In genomic region chr11:79056027-79056426, GRCm38 (mm10) we compare ENCODE assay signal across 16 mouse cellular contexts.
DNase-seq lines count a peak whose midpoint lies in the region; ATAC-seq and TF ChIP-seq lines count a peak whose summit lies in the region.
"Had no signal": no experiment of that assay in that cellular context is flagged by ENCODE, and none has a peak within 500 bp of the region (broad histone marks: within the 10 kb centered on the region; RNA-seq: fewer than 3 reads in every experiment).

No protein-coding gene starts in this region.

- no peak for TF ChIP-seq EP300 in CH12.LX (IDR thresholded peaks at IDR 0.05; ENCODE audit: low read length)

- ATAC-seq in embryonic facial prominence, embryonic 14.5 days (ENCODE audit: low read depth) = no peak
- ATAC-seq in kidney, embryonic 16.5 days (ENCODE audit: low FRiP score, low TSS enrichment) = no peak
- ATAC-seq in kidney, postnatal 0 days (replicated peaks; ENCODE audit: low FRiP score, low read depth) = no peak
- ATAC-seq: forebrain, embryonic 16.5 days; midbrain, embryonic 15.5 days had no signal

- H3K4me1 ChIP-seq in embryonic facial prominence, embryonic 14.5 days (ENCODE audit: control insufficient read depth, insufficient read depth, low read length) = peaks cover 26% of the 10 kb centered on the region
- H3K4me1 ChIP-seq in embryonic facial prominence, embryonic 10.5 days = peaks cover 61% of the 10 kb centered on the region
- H3K4me1 ChIP-seq in kidney, embryonic 16.5 days (ENCODE audit: insufficient read depth, low read length) = peaks cover 34% of the 10 kb centered on the region
- peaks cover 55 to 84% of the 10 kb centered on the region in 2 experiments for H3K4me1 ChIP-seq in CH12.LX (ENCODE audit: control insufficient read depth in 1 of 2, insufficient read depth in 2 of 2)
- peaks cover 29% of the 10 kb centered on the region for H3K4me1 ChIP-seq in kidney, postnatal 0 days (replicated peaks; ENCODE audit: insufficient read depth, low read length)

- dilution Hi-C loops in CH12.LX (cut with MboI; ENCODE audit: extremely low pct_ligation_motif_present, extremely low pct_unique_long_range_greater_than_20kb, low sequenced_read_pairs) = no loop called here

- no peak for TF ChIP-seq CTCF in CH12.LX (conservative IDR thresholded peaks at IDR 0.05 in 1 of 2, IDR thresholded peaks at IDR 0.05 in 1 of 2; ENCODE audit: low read depth in 2 of 2, low read length in 2 of 2)
- TF ChIP-seq CTCF in kidney, postnatal 0 days (IDR thresholded peaks at IDR 0.05; ENCODE audit: low read depth) = no peak

- H3K27me3 ChIP-seq in embryonic facial prominence, embryonic 14.5 days (replicated peaks; ENCODE audit: control insufficient read depth, insufficient read depth, low read length) = no peaks in the 10 kb centered on the region
- no peaks in the 10 kb centered on the region for H3K27me3 ChIP-seq in embryonic facial prominence, embryonic 10.5 days (replicated peaks; ENCODE audit: low read depth, poor library complexity, severe bottlenecking)
- no peaks in the 10 kb centered on the region for H3K27me3 ChIP-seq in kidney, embryonic 16.5 days (ENCODE audit: insufficient read depth, low read length)
- H3K27me3 ChIP-seq in CH12.LX (replicated peaks) = no peaks in the 10 kb centered on the region
- H3K27me3 ChIP-seq in kidney, postnatal 0 days (ENCODE audit: insufficient read depth, low read length) = no peaks in the 10 kb centered on the region
- H3K27me3 ChIP-seq: embryonic facial prominence, embryonic 13.5 days; hindbrain, embryonic 15.5 days; midbrain, embryonic 15.5 days; neural tube, embryonic 13.5 days had no signal

- peaks cover 54% of the 10 kb centered on the region for H3K79me2 ChIP-seq in CH12.LX (replicated peaks; ENCODE audit: control insufficient read depth, extremely low read depth, insufficient read depth, poor library complexity, severe bottlenecking)

- no peak overlapping the region for H3K4me2 ChIP-seq in embryonic facial prominence, embryonic 14.5 days (ENCODE audit: low read depth, low read length)
- no peak overlapping the region for H3K4me2 ChIP-seq in kidney, embryonic 16.5 days (replicated peaks; ENCODE audit: low read depth, low read length)
- no peak overlapping the region for H3K4me2 ChIP-seq in CH12.LX (ENCODE audit: insufficient read depth, low read depth, poor library complexity, severe bottlenecking)
- H3K4me2 ChIP-seq in kidney, postnatal 0 days (ENCODE audit: low read length) = no peak overlapping the region
- H3K4me2 ChIP-seq: embryonic facial prominence, embryonic 13.5 days; hindbrain, embryonic 15.5 days; midbrain, embryonic 15.5 days; neural tube, embryonic 13.5 days had no signal

- TF ChIP-seq RAD21 in CH12.LX (IDR thresholded peaks at IDR 0.05; ENCODE audit: low read depth, low read length) = no peak

- no peak overlapping the region for H3K9ac ChIP-seq in embryonic facial prominence, embryonic 14.5 days (ENCODE audit: low read depth, low read length)
- H3K9ac ChIP-seq in kidney, embryonic 16.5 days (replicated peaks; ENCODE audit: low read length) = no peak overlapping the region
- H3K9ac ChIP-seq in CH12.LX (ENCODE audit: insufficient read depth, low read depth) = no peak overlapping the region
- H3K9ac ChIP-seq in kidney, postnatal 0 days (ENCODE audit: low read depth, low read length) = no peak overlapping the region
- H3K9ac ChIP-seq: embryonic facial prominence, embryonic 13.5 days; hindbrain, embryonic 15.5 days; midbrain, embryonic 15.5 days; neural tube, embryonic 13.5 days had no signal

- H3K27ac ChIP-seq in embryonic facial prominence, embryonic 14.5 days (replicated peaks; ENCODE audit: low read depth, low read length) = peak overlapping the region; percentile 56; the same call in 1 of the 2 replicates
- no peak overlapping the region; the same call in 1 of the 2 replicates for H3K27ac ChIP-seq in embryonic facial prominence, embryonic 10.5 days (replicated peaks)
- no peak overlapping the region for H3K27ac ChIP-seq in kidney, embryonic 16.5 days (ENCODE audit: low read length)
- H3K27ac ChIP-seq in CH12.LX (ENCODE audit: insufficient read depth, low read depth) = 0 out of 2 replicates have a peak overlapping the region, but pooled peaks have one; percentile 7
- H3K27ac ChIP-seq in kidney, postnatal 0 days = no peak overlapping the region
- H3K27ac ChIP-seq: hindbrain, embryonic 15.5 days; midbrain, embryonic 15.5 days had no signal

- in situ Hi-C loops in CH12.LX (cut with MboI; ENCODE audit: low pct_ligation_motif_present, low pct_unique_long_range_greater_than_20kb, low sequenced_read_pairs) = no loop called here

- WGBS in embryonic facial prominence, embryonic 14.5 days = 50% methylated on average over 2 of the region's 2 CpGs
- 70% methylated on average over 2 of the region's 2 CpGs for WGBS in embryonic facial prominence, embryonic 10.5 days
- 58% methylated on average over 2 of the region's 2 CpGs for WGBS in kidney, embryonic 16.5 days
- WGBS in kidney, postnatal 0 days = 53% methylated on average over 2 of the region's 2 CpGs

- H3K9me3 ChIP-seq in embryonic facial prominence, embryonic 14.5 days (ENCODE audit: control insufficient read depth, low read length) = no peaks in the 10 kb centered on the region
- H3K9me3 ChIP-seq in embryonic facial prominence, embryonic 10.5 days = no peaks in the 10 kb centered on the region
- H3K9me3 ChIP-seq in kidney, embryonic 16.5 days (ENCODE audit: low read length) = no peaks in the 10 kb centered on the region
- no peaks in the 10 kb centered on the region for H3K9me3 ChIP-seq in CH12.LX (replicated peaks; ENCODE audit: low read length)
- H3K9me3 ChIP-seq in kidney, postnatal 0 days (replicated peaks; ENCODE audit: low read length) = no peaks in the 10 kb centered on the region
- H3K9me3 ChIP-seq: embryonic facial prominence, embryonic 13.5 days; hindbrain, embryonic 15.5 days; midbrain, embryonic 15.5 days; neural tube, embryonic 13.5 days had no signal

- H3K4me3 ChIP-seq in embryonic facial prominence, embryonic 14.5 days (ENCODE audit: low read depth, low read length) = no peak overlapping the region
- H3K4me3 ChIP-seq in embryonic facial prominence, embryonic 10.5 days = no peak overlapping the region
- H3K4me3 ChIP-seq in kidney, embryonic 16.5 days (ENCODE audit: low read length) = no peak overlapping the region
- H3K4me3 ChIP-seq in CH12.LX (replicated peaks in 1 of 3; ENCODE audit: low read depth in 2 of 3, low read length in 2 of 3, poor library complexity in 1 of 3) = no peak overlapping the region
- H3K4me3 ChIP-seq in kidney, postnatal 0 days (replicated peaks; ENCODE audit: low read depth, low read length) = no peak overlapping the region
- H3K4me3 ChIP-seq: embryonic facial prominence, embryonic 13.5 days; hindbrain, embryonic 15.5 days; midbrain, embryonic 15.5 days; neural tube, embryonic 13.5 days had no signal

- TF ChIP-seq POLR2A in CH12.LX (IDR thresholded peaks at IDR 0.05; ENCODE audit: low read depth, low read length) = no peak

- DNase-seq in embryonic facial prominence, embryonic 14.5 days (ENCODE audit: low spot score) = no peak
- DNase-seq in embryonic facial prominence, embryonic 10.5 days (ENCODE audit: low spot score) = no peak
- DNase-seq in kidney, adult 9 months = peak; percentile 20
- DNase-seq in CH12.LX (ENCODE audit: extremely low read depth) = no peak
- peak; percentile 29 for DNase-seq in kidney, postnatal 0 days (ENCODE audit: low spot score)
- no peak for DNase-seq in ovary, adult 18-20 months (ENCODE audit: low spot score)
- no peak for DNase-seq in layer of hippocampus, postnatal 10 days (ENCODE audit: low spot score in 2 of 2)
- DNase-seq: adrenal gland, postnatal 14 days; cerebellum, postnatal 14 days; thymus, adult 18-20 months had no signal

- H3K36me3 ChIP-seq in embryonic facial prominence, embryonic 14.5 days (ENCODE audit: control insufficient read depth, insufficient read depth, low read length) = no peaks in the 10 kb centered on the region
- no peaks in the 10 kb centered on the region for H3K36me3 ChIP-seq in embryonic facial prominence, embryonic 10.5 days (replicated peaks)
- H3K36me3 ChIP-seq in kidney, embryonic 16.5 days (ENCODE audit: insufficient read depth, low read length) = no peaks in the 10 kb centered on the region
- peaks cover 35 to 76% of the 10 kb centered on the region in 2 experiments for H3K36me3 ChIP-seq in CH12.LX (replicated peaks in 1 of 2; ENCODE audit: control insufficient read depth in 1 of 2, insufficient read depth in 1 of 2, low read length in 1 of 2)
- no peaks in the 10 kb centered on the region for H3K36me3 ChIP-seq in kidney, postnatal 0 days (ENCODE audit: insufficient read depth, low read length)
- H3K36me3 ChIP-seq: embryonic facial prominence, embryonic 13.5 days; hindbrain, embryonic 15.5 days; midbrain, embryonic 15.5 days; neural tube, embryonic 13.5 days had no signal

TF ChIP-seq in CH12.LX, 34 proteins besides CTCF, POLR2A, EP300 and RAD21:
- TF ChIP-seq BHLHE40 (IDR thresholded peaks at IDR 0.05; ENCODE audit: low read depth, low read length) = no peak
- TF ChIP-seq USF1 (IDR thresholded peaks at IDR 0.05; ENCODE audit: low read depth, low read length) = no peak
- no peak for TF ChIP-seq ZC3H11A (IDR thresholded peaks at IDR 0.05; ENCODE audit: low read depth, low read length)
- no peak for TF ChIP-seq ELF1 (IDR thresholded peaks at IDR 0.05; ENCODE audit: low read depth, low read length)
- TF ChIP-seq SIN3A (IDR thresholded peaks at IDR 0.05; ENCODE audit: low read length) = no peak
- TF ChIP-seq JUN (IDR thresholded peaks at IDR 0.05; ENCODE audit: insufficient read depth, low read depth, low read length) = no peak
- TF ChIP-seq MAZ (IDR thresholded peaks at IDR 0.05; ENCODE audit: low read depth, low read length) = no peak

Comparison
In these comparisons a context has a peak if more than half of its experiments do, and no peak if none do; other contexts are left out.
1. H3K27ac ChIP-seq: peak in embryonic facial prominence, embryonic 14.5 days (single experiment) and CH12.LX (single experiment); none in embryonic facial prominence, embryonic 10.5 days (single experiment), kidney, embryonic 16.5 days (single experiment) and kidney, postnatal 0 days (single experiment).
2. DNase-seq: peak in kidney, adult 9 months (single experiment) and kidney, postnatal 0 days (single experiment); none in embryonic facial prominence, embryonic 14.5 days (single experiment), embryonic facial prominence, embryonic 10.5 days (single experiment), CH12.LX (single experiment), ovary, adult 18-20 months (single experiment) and layer of hippocampus, postnatal 10 days (0 of 2).